Mouse (Mus musculus) gastrocnemius, postnatal 25 days (tissue): Measurements from ENCODE around the gene Supt7l. TPM values are rescaled to one million over a fixed set of nuclear protein-coding genes. Genes with fewer than 3 reads are reported as not detected.
"Not testable (repeated sequence)": the region's sequence is repeated elsewhere in the genome, so short reads cannot be mapped to it uniquely, and the experiment has no call there.

Experiments used
- DNase-seq: peaks from one replicate; pipeline ENCODE4 v3.0.0; 2022
- long read RNA-seq, 2 experiments: library from polyadenylated mRNA; stranded (forward); transcript quantifications; one replicate each; pipeline ENCODE4 v2.0.0; 2021
- total RNA-seq, 2 experiments: library from RNA; stranded (reverse); gene quantifications; 1 replicate in 1 of 2; 2 replicates in 1 of 2; pipeline ENCODE4 v1.2.3; 2021

The Supt7l gene
- total RNA-seq: 1 to 10 TPM; 8.0 to 9.4 TPM
- long read RNA-seq, experiment 1, partial matches to known transcripts: 0 of 4 reads
- long read RNA-seq, experiment 1, other reads (novel, unspliced or antisense): 0 of 4 reads
- long read RNA-seq, experiment 2, transcript Supt7l-201 (5 exons, 2,693 nt): major isoform, 5 of 9 reads
- long read RNA-seq, experiment 2, partial matches to known transcripts: 2 of 9 reads
- long read RNA-seq, experiment 2, other reads (novel, unspliced or antisense): 1 of 9 reads

- not testable (repeated sequence) for DNase-seq
These were observed at the start of gene Supt7l for GRCm38 (mm10) chr5:31527707-31528106. Supt7l (minus strand) TSS chr5:31527807.

- peak; percentile 18 for DNase-seq
These were observed 49.0 kb upstream of the Supt7l start for GRCm38 (mm10) chr5:31576539-31576975.

- no peak for DNase-seq
These were observed 46.1 kb upstream of the Supt7l start for GRCm38 (mm10) chr5:31573722-31574121.

DNA sequence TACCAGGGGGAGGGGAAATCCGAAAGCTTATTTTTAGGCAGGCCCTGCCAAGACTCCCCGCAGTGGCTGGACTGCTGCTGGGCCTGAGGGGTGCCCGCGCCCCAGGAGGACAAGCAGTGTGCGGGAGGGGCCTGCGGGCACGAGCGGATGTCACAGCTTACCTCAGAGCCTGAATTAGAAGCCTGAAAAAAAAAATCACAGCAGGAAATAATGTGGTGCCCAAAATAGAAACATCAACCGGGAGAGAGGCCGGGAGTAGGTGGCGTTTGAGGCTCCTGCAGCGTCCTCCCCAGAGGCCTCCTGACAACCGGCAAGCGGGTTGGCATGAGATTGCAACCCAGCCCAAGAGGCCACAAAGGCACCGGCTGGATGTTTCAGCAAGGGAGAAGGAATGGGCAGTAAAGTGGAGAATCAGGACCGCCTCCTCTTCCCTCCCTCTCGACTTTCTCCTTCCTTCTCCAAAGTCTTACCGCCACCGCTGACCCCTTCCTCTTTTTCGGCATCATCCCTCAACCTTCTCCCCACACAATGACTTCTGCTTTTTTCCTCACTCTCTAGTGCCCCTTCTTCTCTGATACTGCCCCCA is 43.5 kb upstream of the Supt7l start:
- DNase-seq: peak; percentile 62

DNA sequence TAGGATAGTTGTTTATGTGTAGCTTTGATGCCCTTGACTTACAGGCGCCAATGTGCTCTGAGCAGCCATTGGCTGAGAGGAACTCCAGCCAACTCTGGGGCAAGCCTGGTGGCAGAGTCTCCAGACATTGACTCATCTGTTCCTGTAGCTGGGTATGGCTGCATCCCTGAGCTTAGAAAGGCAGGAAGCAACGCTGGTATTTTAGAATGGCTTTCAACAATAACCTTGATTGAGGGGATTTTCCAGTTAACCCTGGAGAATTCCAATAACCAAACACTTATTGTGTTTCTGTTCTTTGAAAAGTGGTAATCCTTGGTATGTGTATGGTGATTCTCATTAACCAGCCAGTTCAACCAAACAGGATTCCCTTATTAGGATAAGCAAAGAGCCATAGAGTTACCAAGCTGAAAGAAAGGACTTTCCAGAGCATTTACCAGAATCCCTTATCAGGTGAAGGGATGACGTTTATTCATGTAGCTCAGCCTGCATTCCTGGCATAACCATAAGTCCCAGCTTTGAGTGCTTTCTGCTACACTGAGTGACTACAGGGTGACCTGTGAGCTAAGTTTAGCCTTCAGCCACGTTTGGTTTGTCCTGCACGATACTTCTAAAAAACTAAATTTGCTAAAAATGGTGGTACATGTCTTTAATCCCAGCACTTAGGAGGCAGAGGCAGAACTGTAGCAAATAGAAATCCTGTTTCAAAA is 40.5 kb upstream of the Supt7l start:
- no peak for DNase-seq

GRCm38 (mm10) chr5:31566457-31566856 is 38.9 kb upstream of the Supt7l start:
- DNase-seq: no peak

- no peak for DNase-seq
These were observed 38.4 kb upstream of the Supt7l start for GRCm38 (mm10) chr5:31566026-31566425.

DNA sequence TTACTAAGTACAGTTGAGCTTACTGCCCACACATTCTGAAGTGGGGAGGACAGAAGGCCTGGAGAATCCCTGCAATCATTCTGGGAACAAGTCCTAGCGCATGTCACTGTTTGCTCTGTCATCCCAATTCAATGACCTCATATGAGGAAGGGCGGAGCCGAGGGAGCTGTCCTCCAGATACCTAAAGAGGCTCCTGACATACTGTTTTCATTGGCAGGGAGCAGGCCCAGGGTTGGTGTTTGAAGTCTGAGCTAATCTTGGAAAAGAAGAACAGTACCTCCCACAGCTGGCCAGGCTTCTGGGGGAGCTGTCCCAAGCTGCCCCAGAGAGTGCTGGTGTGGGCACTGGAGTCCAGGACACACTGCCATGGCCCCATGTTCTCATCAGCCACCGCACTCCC is 37.4 kb upstream of the Supt7l start:
- DNase-seq: peak; percentile 63

DNA sequence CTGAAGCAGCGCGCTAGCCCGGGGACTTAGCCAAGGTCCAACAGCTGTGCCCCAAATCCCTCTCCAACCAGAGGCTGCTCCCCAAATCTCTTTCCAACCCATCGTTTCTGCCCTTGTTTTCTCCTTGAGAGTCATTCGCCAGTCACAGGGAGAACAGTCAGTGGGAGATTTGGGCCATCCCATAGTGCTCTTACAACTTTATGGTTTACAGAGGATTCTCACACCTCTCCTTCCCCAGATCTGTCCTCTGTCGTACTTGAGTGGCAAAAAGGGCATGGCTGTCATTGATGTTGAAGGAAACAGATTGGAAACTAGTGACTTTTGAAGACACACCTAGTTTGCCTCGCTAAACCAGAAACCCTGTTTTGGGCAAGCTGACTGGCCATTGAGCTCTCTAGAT is 36.3 kb upstream of the Supt7l start:
- DNase-seq: no peak

GRCm38 (mm10) chr5:31563496-31563895 is 35.9 kb upstream of the Supt7l start:
- peak; percentile 50 for DNase-seq

- peak; percentile 35 for DNase-seq
These were observed 34.5 kb upstream of the Supt7l start for GRCm38 (mm10) chr5:31562036-31562666.

GRCm38 (mm10) chr5:31560352-31560751 is 32.7 kb upstream of the Supt7l start:
- DNase-seq: no peak

DNA sequence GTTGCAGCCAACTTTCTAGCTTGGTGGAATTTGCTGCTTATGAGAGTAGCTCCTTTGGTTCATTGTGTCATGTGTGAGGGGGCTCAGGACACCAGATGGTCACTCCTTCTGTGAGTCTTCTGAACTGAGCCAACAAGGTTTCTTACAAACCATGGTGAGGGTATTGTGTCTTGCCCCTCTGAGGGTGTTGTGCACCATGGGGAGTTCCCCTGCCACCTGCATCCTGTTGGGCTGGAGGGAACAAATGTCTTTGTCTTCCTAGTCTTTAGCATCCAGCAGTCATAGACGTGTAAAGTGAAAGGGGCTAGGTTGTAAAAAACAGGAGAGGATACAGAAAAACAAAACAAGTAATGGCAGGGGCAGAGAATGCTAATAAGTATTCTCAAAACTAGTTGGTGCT is 31.8 kb upstream of the Supt7l start:
- no peak for DNase-seq

DNA sequence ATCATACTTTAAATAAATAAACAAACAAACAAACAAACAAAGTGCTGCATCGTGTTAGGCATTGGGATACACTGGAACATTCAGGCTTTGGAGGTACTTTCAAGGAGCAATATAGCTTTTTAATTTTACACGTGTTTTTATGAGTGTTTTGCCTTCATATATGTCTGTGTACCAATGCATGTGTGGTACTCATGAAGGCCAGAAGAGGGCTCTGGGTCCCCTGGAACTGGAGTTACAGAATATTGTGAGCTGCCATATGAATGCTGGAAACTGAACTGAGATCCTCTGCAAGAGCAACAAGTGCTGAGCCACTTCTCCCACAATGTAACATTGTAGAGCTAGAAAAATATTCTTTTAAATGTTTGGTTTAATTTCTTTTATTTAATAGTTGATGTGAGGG is 7.6 kb upstream of the Supt7l start:
- no peak for DNase-seq

- no peak for DNase-seq
These were observed 953 bp upstream of the Supt7l start for GRCm38 (mm10) chr5:31528560-31528959.

- no peak for DNase-seq
These were observed 408 bp downstream of the Supt7l start for GRCm38 (mm10) chr5:31527117-31527680.

DNA sequence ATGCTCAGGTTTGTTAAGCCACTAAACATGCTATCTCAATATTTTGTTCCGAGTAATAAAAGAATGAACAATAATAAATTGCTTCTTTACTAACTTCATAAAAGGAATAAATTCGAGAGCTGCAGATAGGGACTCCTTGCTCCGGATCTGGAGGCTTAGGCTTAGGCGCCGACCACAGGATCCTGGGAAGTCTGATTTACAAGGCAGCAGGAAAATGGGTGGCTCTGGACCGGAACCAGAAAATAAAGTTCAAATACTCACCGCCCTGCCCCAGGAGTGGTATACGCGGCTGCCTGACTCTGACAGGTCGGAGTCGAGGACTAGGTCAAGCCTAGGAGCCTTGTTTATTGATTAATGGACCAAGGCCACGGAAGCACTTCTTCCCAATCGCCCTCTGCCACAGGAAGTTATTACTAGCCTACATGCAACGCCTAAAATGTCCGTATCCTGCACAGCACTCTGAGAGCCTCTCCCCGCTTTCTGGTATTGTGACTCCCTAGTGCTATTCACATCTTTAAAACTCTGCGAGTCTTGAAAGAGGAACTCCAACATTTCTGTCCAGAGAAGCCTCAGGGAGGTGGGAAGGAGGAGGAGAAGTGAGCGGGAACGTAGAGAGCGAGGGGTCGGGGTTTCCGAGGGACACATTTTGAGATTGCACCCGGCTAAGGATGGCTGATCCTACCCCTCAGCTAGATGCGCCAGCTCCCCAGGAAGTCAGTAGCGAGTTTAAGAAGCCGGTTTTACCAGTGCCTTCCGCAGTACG is 1.1 kb downstream of the Supt7l start, which contains the start of gene Slc4a1ap:
Slc4a1ap (plus strand) TSS at position 642 of the 763 bp plus-strand sequence.
- DNase-seq: peak; percentile 67

GRCm38 (mm10) chr5:31520556-31520955 is 7.1 kb downstream of the Supt7l start:
- DNase-seq: no peak

DNA sequence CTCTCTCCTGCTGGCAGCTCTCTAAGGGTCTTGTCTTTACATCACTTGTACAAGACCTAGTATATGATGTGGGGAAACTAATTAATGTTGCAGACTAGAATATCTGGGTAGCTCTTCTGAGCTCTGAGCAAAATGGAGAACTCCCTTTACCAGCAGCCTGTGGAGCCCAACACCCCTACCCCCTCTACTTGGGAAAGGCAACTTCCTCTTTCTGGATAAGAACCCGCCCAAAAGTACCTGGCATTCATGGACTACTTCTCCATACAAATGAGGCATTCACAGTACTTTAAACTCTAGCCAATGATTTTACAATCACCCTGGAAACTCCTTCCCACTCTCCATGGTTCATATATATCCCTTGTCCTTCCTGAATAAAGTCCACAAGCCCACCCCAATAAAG is 15.1 kb downstream of the Supt7l start:
- no peak for DNase-seq

GRCm38 (mm10) chr5:31504843-31505242 is 22.8 kb downstream of the Supt7l start:
- DNase-seq: no peak

DNA sequence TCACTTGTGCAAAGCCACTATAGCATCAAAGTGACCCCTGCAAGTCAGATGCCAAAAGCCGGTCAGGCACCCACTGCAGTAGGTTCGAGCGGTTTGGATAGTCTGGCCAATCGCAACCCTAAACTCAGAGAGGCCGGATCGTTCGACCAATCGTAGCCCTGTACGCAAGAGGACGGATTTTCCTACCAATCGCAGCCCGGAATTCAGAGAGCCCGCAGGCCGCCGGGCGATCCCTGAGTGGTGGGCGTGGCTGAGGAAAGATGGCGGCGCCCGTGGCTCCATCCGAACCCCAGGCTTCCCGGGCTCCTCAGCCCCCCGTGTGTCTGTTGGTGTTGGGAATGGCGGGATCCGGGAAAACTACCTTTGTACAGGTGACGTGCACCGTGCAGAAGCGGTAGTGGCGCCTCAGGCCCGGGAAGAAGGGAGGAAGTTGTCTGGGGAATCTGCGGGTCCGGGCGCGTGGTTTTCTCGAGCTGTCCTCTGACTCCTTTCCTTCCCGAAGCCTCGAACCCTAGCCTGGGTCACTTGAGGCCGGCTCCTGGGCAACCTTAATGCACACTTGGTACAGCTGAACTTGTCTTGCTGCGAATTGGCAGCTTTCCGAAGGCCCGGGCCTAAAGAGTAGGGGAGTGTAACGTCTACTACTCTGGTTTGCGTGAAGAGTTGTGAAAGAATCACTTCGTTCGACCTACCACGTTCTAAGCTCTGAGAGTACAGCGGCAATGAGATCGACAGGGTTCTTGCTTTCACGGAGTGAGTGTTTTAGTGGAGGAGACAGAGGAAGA is 32.9 kb downstream of the Supt7l start, which contains the start of gene Gpn1:
Gpn1 (plus strand) TSS at position 229 of the 785 bp plus-strand sequence.
- DNase-seq: peak; percentile 90
